Mouse (Mus musculus) megakaryocyte, embryonic 14.5 days (primary cell): Measurements from ENCODE around the gene Rph3al. TPM values are rescaled to one million over a fixed set of nuclear protein-coding genes. Genes with fewer than 3 reads are reported as not detected.

Experiments
- H3K27me3 ChIP-seq: replicated peaks from 2 replicates; pipeline ENCODE3; 2012; ENCODE audit warnings: inconsistent platforms
- H3K36me3 ChIP-seq: replicated peaks from 2 replicates; pipeline ENCODE3; 2012; ENCODE audit warnings: low read length, inconsistent platforms, mixed read lengths
- H3K4me1 ChIP-seq: 2 replicates; pipeline ENCODE4 v1.6.1; 2012; ENCODE audit warnings: inconsistent platforms
- H3K4me3 ChIP-seq: replicated peaks from 2 replicates; pipeline ENCODE3; 2012; ENCODE audit warnings: moderate library complexity, mild to moderate bottlenecking, inconsistent platforms
- H3K9me3 ChIP-seq: 2 replicates; pipeline ENCODE4 v1.6.1; 2012; ENCODE audit warnings: inconsistent platforms
- FLI1 ChIP-seq: IDR thresholded peaks from 2 replicates; pipeline ENCODE4 v1.6.1; 2012; ENCODE audit warnings: low read length, inconsistent platforms, mixed read lengths
- GATA1 ChIP-seq: IDR thresholded peaks from 3 replicates; pipeline ENCODE4 v1.6.1; 2012; ENCODE audit warnings: mixed read lengths, low read length, inconsistent platforms, borderline replicate concordance
- polyA plus RNA-seq: library from polyadenylated mRNA; stranded (reverse); fragments of >175 nt; gene quantifications from 2 replicates; pipeline ENCODE4 v1.2.3, GENCODE M21; 2012; ENCODE audit warnings: low replicate concordance; ENCODE audit not compliant: insufficient read depth

Rph3al gene
- 0.25 TPM in 1 of 2 replicates, not detected in the other for polyA plus RNA-seq

- Histone ChIP-seq H3K9me3 (peaks cover 20% of the 10 kb centered on the region), H3K36me3 (no peaks in the 10 kb centered on the region), H3K4me1 (peaks cover 63% of the 10 kb centered on the region), H3K27me3 (peaks cover 67% of the 10 kb centered on the region), H3K4me3 (no peak within 1 kb of the TSS)
- TF ChIP-seq GATA1 (no peak), FLI1 (no peak)
These were observed at the start of gene Rph3al for GRCm38 (mm10) chr11:75938379-75938906. Gene Rph3al (minus strand): TSS chr11:75938429.

GRCm38 (mm10) chr11:75985948-75986347, 47.7 kb upstream of the Rph3al start:
- TF ChIP-seq FLI1 = no peak
- TF ChIP-seq GATA1 = no peak
- no peaks in the 10 kb centered on the region for H3K36me3 ChIP-seq
- H3K27me3 ChIP-seq = peaks cover 22% of the 10 kb centered on the region
- peaks cover 26% of the 10 kb centered on the region for H3K4me1 ChIP-seq
- H3K9me3 ChIP-seq = no peaks in the 10 kb centered on the region
- H3K4me3 ChIP-seq = no peak overlapping the region

- Histone ChIP-seq H3K27me3 (peaks cover 36% of the 10 kb centered on the region), H3K9me3 (no peaks in the 10 kb centered on the region), H3K36me3 (no peaks in the 10 kb centered on the region), H3K4me3 (no peak overlapping the region), H3K4me1 (peaks cover 19% of the 10 kb centered on the region)
- TF ChIP-seq FLI1 = no peak
- no peak for TF ChIP-seq GATA1
These were observed 46.4 kb upstream of the Rph3al start for GRCm38 (mm10) chr11:75984581-75984980.

- Histone ChIP-seq H3K27me3 (peaks cover 44% of the 10 kb centered on the region), H3K9me3 (no peaks in the 10 kb centered on the region), H3K4me3 (no peak overlapping the region), H3K36me3 (no peaks in the 10 kb centered on the region), H3K4me1 (peaks cover 14% of the 10 kb centered on the region; the same call in 1 of the 2 replicates)
- no peak for TF ChIP-seq GATA1
- TF ChIP-seq FLI1 = no peak
These were observed 45.0 kb upstream of the Rph3al start for GRCm38 (mm10) chr11:75983194-75983593.

- no peak for TF ChIP-seq FLI1
- no peaks in the 10 kb centered on the region for H3K36me3 ChIP-seq
These were observed 42.2 kb upstream of the Rph3al start for GRCm38 (mm10) chr11:75980413-75980812.

GRCm38 (mm10) chr11:75978051-75978450, 39.8 kb upstream of the Rph3al start:
- Histone ChIP-seq H3K9me3 (peaks cover 8% of the 10 kb centered on the region; the same call in 1 of the 2 replicates), H3K4me1 (peaks cover 13% of the 10 kb centered on the region), H3K27me3 (peaks cover 48% of the 10 kb centered on the region), H3K4me3 (no peak overlapping the region), H3K36me3 (no peaks in the 10 kb centered on the region)
- TF ChIP-seq GATA1 = no peak
- no peak for TF ChIP-seq FLI1

More at GRCm38 (mm10) chr11:75980413-75980812, 42.2 kb upstream of the Rph3al start:
- no peaks in the 10 kb centered on the region for H3K9me3 ChIP-seq
- peaks cover 40% of the 10 kb centered on the region for H3K27me3 ChIP-seq
- peaks cover 13% of the 10 kb centered on the region for H3K4me1 ChIP-seq
- H3K4me3 ChIP-seq = no peak overlapping the region

GRCm38 (mm10) chr11:75976748-75977147, 38.5 kb upstream of the Rph3al start:
- Histone ChIP-seq H3K4me3 (no peak overlapping the region), H3K36me3 (no peaks in the 10 kb centered on the region), H3K4me1 (peaks cover 13% of the 10 kb centered on the region), H3K9me3 (peaks cover 8% of the 10 kb centered on the region; the same call in 1 of the 2 replicates), H3K27me3 (peaks cover 59% of the 10 kb centered on the region)
- no peak for TF ChIP-seq FLI1

GRCm38 (mm10) chr11:75973988-75974387, 35.8 kb upstream of the Rph3al start:
- Histone ChIP-seq H3K4me1 (peaks cover 8% of the 10 kb centered on the region), H3K9me3 (peaks cover 8% of the 10 kb centered on the region; the same call in 1 of the 2 replicates), H3K4me3 (no peak overlapping the region), H3K27me3 (peaks cover 61% of the 10 kb centered on the region), H3K36me3 (no peaks in the 10 kb centered on the region)
- TF ChIP-seq FLI1 (no peak), GATA1 (no peak)

GRCm38 (mm10) chr11:75972916-75973567, 34.8 kb upstream of the Rph3al start:
- H3K9me3 ChIP-seq = peaks cover 8% of the 10 kb centered on the region; the same call in 1 of the 2 replicates
- H3K27me3 ChIP-seq = peaks cover 65% of the 10 kb centered on the region
- H3K4me1 ChIP-seq = peaks cover 8% of the 10 kb centered on the region
- no peak for TF ChIP-seq GATA1
- no peak overlapping the region for H3K4me3 ChIP-seq
- no peaks in the 10 kb centered on the region for H3K36me3 ChIP-seq

- no peaks in the 10 kb centered on the region for H3K36me3 ChIP-seq
- peaks cover 67% of the 10 kb centered on the region for H3K27me3 ChIP-seq
- H3K4me3 ChIP-seq = no peak overlapping the region
- TF ChIP-seq GATA1 = no peak
- TF ChIP-seq FLI1 = no peak
- H3K9me3 ChIP-seq = peaks cover 8% of the 10 kb centered on the region; the same call in 1 of the 2 replicates
- H3K4me1 ChIP-seq = peaks cover 7% of the 10 kb centered on the region
These were observed 34.0 kb upstream of the Rph3al start for GRCm38 (mm10) chr11:75972188-75972587.
